Mouse (Mus musculus): ENCODE measurements around the gene Tnni1. TPM values are rescaled to one million over a fixed set of nuclear protein-coding genes. Genes with fewer than 3 reads are reported as not detected.

The Tnni1 gene
- polyA plus RNA-seq, 1 experiment: 2.1 TPM

GRCm38 (mm10) chr1:135835716-135836483, 56.7 kb downstream of the Tnni1 start, which contains the start of gene Tnnt2:
Gene Tnnt2 (plus strand): TSS chr1:135836354.
- H3K4me1 ChIP-seq (replicated peaks; ENCODE audit: control insufficient read depth, insufficient read depth, low read length): peaks cover 10% of the 10 kb centered on the region
- H3K27me3 ChIP-seq (ENCODE audit: control insufficient read depth, insufficient read depth, low read length): no peaks in the 10 kb centered on the region
- no peak within 1 kb of the TSS for H3K27ac ChIP-seq (ENCODE audit: control insufficient read depth, insufficient read depth, low read length)
- TF ChIP-seq CTCF (IDR thresholded peaks at IDR 0.05; ENCODE audit: borderline replicate concordance, control insufficient read depth, extremely low read depth, insufficient read depth, low read length, poor library complexity) (no peak), POLR2A (IDR thresholded peaks at IDR 0.05; ENCODE audit: control insufficient read depth, extremely low read depth, insufficient read depth, low read length, poor library complexity) (no peak)
- no peak for DNase-seq
- 84% methylated on average over 9 of the region's 9 CpGs for WGBS
- H3K4me3 ChIP-seq (ENCODE audit: control insufficient read depth, insufficient read depth, low read length): no peak within 1 kb of the TSS
- H3K36me3 ChIP-seq (ENCODE audit: control insufficient read depth, insufficient read depth, low read length): no peaks in the 10 kb centered on the region

- TF ChIP-seq CTCF (IDR thresholded peaks at IDR 0.05; ENCODE audit: borderline replicate concordance, control insufficient read depth, extremely low read depth, insufficient read depth, low read length, poor library complexity) (no peak), POLR2A (IDR thresholded peaks at IDR 0.05; ENCODE audit: control insufficient read depth, extremely low read depth, insufficient read depth, low read length, poor library complexity) (no peak)
- Histone ChIP-seq H3K27me3 (ENCODE audit: control insufficient read depth, insufficient read depth, low read length) (no peaks in the 10 kb centered on the region), H3K36me3 (ENCODE audit: control insufficient read depth, insufficient read depth, low read length) (no peaks in the 10 kb centered on the region), H3K4me3 (ENCODE audit: control insufficient read depth, insufficient read depth, low read length) (no peak overlapping the region), H3K27ac (ENCODE audit: control insufficient read depth, insufficient read depth, low read length) (no peak overlapping the region), H3K4me1 (replicated peaks; ENCODE audit: control insufficient read depth, insufficient read depth, low read length) (peaks cover 8% of the 10 kb centered on the region)
- WGBS: 65% methylated on average over 4 of the region's 4 CpGs
- no peak for DNase-seq
Measured at GRCm38 (mm10) chr1:135838626-135839025, 59.4 kb downstream of the Tnni1 start.

GRCm38 (mm10) chr1:135839065-135839464, 59.8 kb downstream of the Tnni1 start:
- Histone ChIP-seq H3K4me1 (replicated peaks; ENCODE audit: control insufficient read depth, insufficient read depth, low read length) (peaks cover 3% of the 10 kb centered on the region), H3K27me3 (ENCODE audit: control insufficient read depth, insufficient read depth, low read length) (no peaks in the 10 kb centered on the region), H3K4me3 (ENCODE audit: control insufficient read depth, insufficient read depth, low read length) (no peak overlapping the region), H3K27ac (ENCODE audit: control insufficient read depth, insufficient read depth, low read length) (no peak overlapping the region), H3K36me3 (ENCODE audit: control insufficient read depth, insufficient read depth, low read length) (no peaks in the 10 kb centered on the region)
- no peak for TF ChIP-seq CTCF (IDR thresholded peaks at IDR 0.05; ENCODE audit: borderline replicate concordance, control insufficient read depth, extremely low read depth, insufficient read depth, low read length, poor library complexity)
- no peak for TF ChIP-seq POLR2A (IDR thresholded peaks at IDR 0.05; ENCODE audit: control insufficient read depth, extremely low read depth, insufficient read depth, low read length, poor library complexity)
- 90% methylated on average over 6 of the region's 6 CpGs for WGBS
- no peak for DNase-seq

- H3K27me3 ChIP-seq (ENCODE audit: control insufficient read depth, insufficient read depth, low read length): no peaks in the 10 kb centered on the region
- TF ChIP-seq CTCF (IDR thresholded peaks at IDR 0.05; ENCODE audit: borderline replicate concordance, control insufficient read depth, extremely low read depth, insufficient read depth, low read length, poor library complexity) (no peak), POLR2A (IDR thresholded peaks at IDR 0.05; ENCODE audit: control insufficient read depth, extremely low read depth, insufficient read depth, low read length, poor library complexity) (no peak)
- H3K4me3 ChIP-seq (ENCODE audit: control insufficient read depth, insufficient read depth, low read length): no peak overlapping the region
- H3K36me3 ChIP-seq (ENCODE audit: control insufficient read depth, insufficient read depth, low read length): no peaks in the 10 kb centered on the region
- no peak for DNase-seq
- H3K4me1 ChIP-seq (replicated peaks; ENCODE audit: control insufficient read depth, insufficient read depth, low read length): no peaks in the 10 kb centered on the region
- no peak overlapping the region for H3K27ac ChIP-seq (ENCODE audit: control insufficient read depth, insufficient read depth, low read length)
- 91% methylated on average over 15 of the region's 15 CpGs for WGBS
Measured at GRCm38 (mm10) chr1:135840675-135841395, 61.6 kb downstream of the Tnni1 start.

GRCm38 (mm10) chr1:135843519-135844262, 64.5 kb downstream of the Tnni1 start:
- DNase-seq: no peak
- no peaks in the 10 kb centered on the region for H3K4me1 ChIP-seq (replicated peaks; ENCODE audit: control insufficient read depth, insufficient read depth, low read length)
- H3K4me3 ChIP-seq (ENCODE audit: control insufficient read depth, insufficient read depth, low read length): no peak overlapping the region
- no peaks in the 10 kb centered on the region for H3K36me3 ChIP-seq (ENCODE audit: control insufficient read depth, insufficient read depth, low read length)
- TF ChIP-seq POLR2A (IDR thresholded peaks at IDR 0.05; ENCODE audit: control insufficient read depth, extremely low read depth, insufficient read depth, low read length, poor library complexity) (no peak), CTCF (IDR thresholded peaks at IDR 0.05; ENCODE audit: borderline replicate concordance, control insufficient read depth, extremely low read depth, insufficient read depth, low read length, poor library complexity) (no peak)
- 95% methylated on average over 10 of the region's 10 CpGs for WGBS
- no peaks in the 10 kb centered on the region for H3K27me3 ChIP-seq (ENCODE audit: control insufficient read depth, insufficient read depth, low read length)
- H3K27ac ChIP-seq (ENCODE audit: control insufficient read depth, insufficient read depth, low read length): no peak overlapping the region

GRCm38 (mm10) chr1:135844481-135844880, 65.2 kb downstream of the Tnni1 start:
- Histone ChIP-seq H3K27me3 (ENCODE audit: control insufficient read depth, insufficient read depth, low read length) (no peaks in the 10 kb centered on the region), H3K4me1 (replicated peaks; ENCODE audit: control insufficient read depth, insufficient read depth, low read length) (no peaks in the 10 kb centered on the region), H3K4me3 (ENCODE audit: control insufficient read depth, insufficient read depth, low read length) (no peak overlapping the region), H3K27ac (ENCODE audit: control insufficient read depth, insufficient read depth, low read length) (no peak overlapping the region), H3K36me3 (ENCODE audit: control insufficient read depth, insufficient read depth, low read length) (no peaks in the 10 kb centered on the region)
- DNase-seq: no peak
- TF ChIP-seq CTCF (IDR thresholded peaks at IDR 0.05; ENCODE audit: borderline replicate concordance, control insufficient read depth, extremely low read depth, insufficient read depth, low read length, poor library complexity) (no peak), POLR2A (IDR thresholded peaks at IDR 0.05; ENCODE audit: control insufficient read depth, extremely low read depth, insufficient read depth, low read length, poor library complexity) (no peak)
- 64% methylated on average over 6 of the region's 6 CpGs for WGBS

Data from thymus, adult 2 months (tissue).